Mouse (Mus musculus) thymus, postnatal 14 days (tissue): ENCODE measurements around the gene Guca1b.
A peak's percentile ranks its signal among the peaks of the same experiment; 100 is the strongest.
"Not testable (repeated sequence)": the region's sequence is repeated elsewhere in the genome, so short reads cannot be mapped to it uniquely, and the experiment has no call there.

Experiments used
- DNase-seq: peaks from one replicate; pipeline ENCODE4 v3.0.0; 2021

The Guca1b gene

DNA sequence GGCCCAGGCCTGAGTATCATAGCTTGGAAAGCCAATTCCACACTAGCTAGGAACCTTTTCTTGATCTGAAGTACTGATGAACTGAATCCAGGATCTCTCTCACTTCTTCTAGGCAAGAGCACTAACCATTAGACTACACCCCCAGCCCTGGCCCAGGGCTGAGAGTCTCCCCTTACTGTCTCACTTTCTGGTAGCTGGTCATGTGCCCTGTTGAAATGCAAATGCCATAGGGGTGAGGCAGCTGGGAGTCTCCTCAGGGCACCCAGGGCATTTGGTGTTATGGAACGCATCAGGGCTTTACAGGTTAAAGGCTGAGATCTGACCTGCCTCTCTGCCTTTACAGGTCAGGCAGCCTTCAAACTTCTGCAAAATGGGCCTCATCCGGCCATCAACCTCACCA, 35.0 kb downstream of the Guca1b start:
- no peak for DNase-seq

DNA sequence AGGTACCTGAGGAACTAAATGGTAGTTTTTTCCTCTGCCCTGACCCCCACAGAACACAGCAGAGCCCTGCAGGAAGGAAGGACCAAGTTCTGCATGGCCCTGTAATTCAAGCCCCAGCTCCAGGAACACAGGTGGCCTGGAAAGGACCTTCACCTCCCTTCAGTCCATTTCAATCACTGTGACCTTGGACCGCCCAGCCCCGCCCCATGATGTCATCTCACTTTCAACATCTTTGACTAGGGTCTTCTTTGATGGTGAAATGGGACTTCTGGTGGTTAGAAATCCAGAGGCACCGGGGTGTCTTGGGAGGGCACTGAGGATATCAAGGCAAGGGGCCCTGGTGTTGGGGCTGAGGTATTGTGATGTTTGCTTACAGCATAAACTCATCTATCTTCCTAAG, 36.4 kb downstream of the Guca1b start:
- DNase-seq = no peak

DNA sequence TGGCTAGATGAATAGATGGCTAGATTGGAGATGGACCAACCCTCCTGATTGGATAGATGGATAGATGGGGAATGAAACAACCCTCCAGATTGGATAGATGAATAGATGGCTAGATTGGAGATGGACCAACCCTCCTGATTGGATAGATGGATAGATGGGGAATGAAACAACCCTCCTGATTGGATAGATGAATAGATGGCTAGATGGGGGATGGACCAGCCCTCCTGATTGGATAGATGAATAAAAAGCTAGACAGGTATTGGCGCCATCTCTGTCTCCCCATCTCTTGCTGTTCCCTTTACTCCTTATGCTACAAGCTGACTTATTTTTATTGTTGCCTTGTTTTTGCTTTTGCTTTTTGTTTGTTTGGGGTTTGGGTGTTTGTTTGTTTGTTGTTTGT, 37.4 kb downstream of the Guca1b start:
- DNase-seq = not testable (repeated sequence)

- no peak for DNase-seq
These were observed 39.0 kb downstream of the Guca1b start for GRCm38 (mm10) chr17:47424186-47424585.

GRCm38 (mm10) chr17:47427316-47427715, 42.1 kb downstream of the Guca1b start:
- DNase-seq = peak; percentile 34

- DNase-seq = no peak
These were observed 43.7 kb downstream of the Guca1b start for GRCm38 (mm10) chr17:47428831-47429304.

- DNase-seq = no peak
These were observed 45.6 kb downstream of the Guca1b start for GRCm38 (mm10) chr17:47430815-47431214.

- peak; percentile 17 for DNase-seq
These were observed 51.1 kb downstream of the Guca1b start, which contains the start of gene AI661453 for GRCm38 (mm10) chr17:47436156-47436906. AI661453 (plus strand) TSS chr17:47436615.

- DNase-seq = peak; percentile 18
These were observed 51.8 kb downstream of the Guca1b start, which contains the start of gene 1700001C19Rik for GRCm38 (mm10) chr17:47436907-47437547. 1700001C19Rik (minus strand) TSS chr17:47437376.

GRCm38 (mm10) chr17:47438611-47439010, 53.4 kb downstream of the Guca1b start:
- no peak for DNase-seq

- DNase-seq = no peak
These were observed 54.3 kb downstream of the Guca1b start for GRCm38 (mm10) chr17:47439396-47440028.

DNA sequence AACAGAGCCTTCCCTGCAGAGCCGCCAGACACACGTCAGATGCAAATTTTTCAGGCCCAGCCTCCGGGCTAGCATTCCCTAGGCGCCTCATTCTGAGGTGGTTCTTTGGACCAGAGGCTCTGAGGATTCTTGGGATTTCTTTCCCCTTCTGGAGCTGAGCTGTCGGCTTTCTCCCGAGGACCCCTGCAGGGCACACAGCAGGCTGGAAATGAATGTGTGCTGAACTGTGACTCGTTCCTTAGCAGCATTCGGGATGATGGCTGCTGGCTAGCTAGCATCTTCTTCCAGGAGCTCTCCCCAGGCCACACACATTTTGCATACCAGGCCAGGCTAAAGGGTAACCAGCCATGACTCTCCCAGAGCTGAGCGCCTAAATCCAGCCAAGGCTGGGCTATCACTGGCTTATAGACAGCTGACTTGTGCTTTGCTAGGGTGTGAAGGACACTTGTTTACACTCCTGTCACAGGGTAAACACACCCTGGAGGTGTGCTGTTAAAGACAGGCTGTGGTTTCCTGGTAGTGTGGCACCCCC, 55.2 kb downstream of the Guca1b start:
- DNase-seq = no peak

- DNase-seq = no peak
These were observed 56.3 kb downstream of the Guca1b start for GRCm38 (mm10) chr17:47441296-47442051.

DNA sequence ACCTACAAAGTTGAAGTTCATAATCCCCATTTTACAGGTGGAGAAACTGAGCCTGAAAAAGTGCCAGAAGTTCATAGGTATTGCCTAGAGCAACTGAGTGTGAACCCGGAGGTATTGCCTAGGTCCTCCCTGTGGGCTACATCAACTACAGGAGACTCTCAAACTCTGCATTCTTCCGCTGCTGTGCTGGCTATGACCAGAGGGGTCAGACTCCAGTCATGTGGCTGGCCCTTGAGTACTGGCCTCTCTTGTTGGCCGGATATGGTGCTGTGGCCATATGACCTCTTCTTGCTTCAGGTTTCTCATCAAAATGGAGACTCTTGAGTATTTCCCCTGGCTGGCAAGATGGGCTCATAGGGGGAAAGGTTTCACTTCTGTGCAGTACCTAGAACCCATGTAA, 57.1 kb downstream of the Guca1b start:
- DNase-seq = no peak
